Mouse (Mus musculus) stomach, postnatal 0 days (tissue): ENCODE measurements at regions not wholly inside any gene's neighbourhood (a gene's known extent, or its start where the extent isn't known, plus 50 kb on each side); places are given as distances from the start of the nearest gene placed in this dataset.

Source experiments
- ATAC-seq: fragments of 200-750 bp; cut with Nextera tagmentation; 2 replicates; pipeline ENCODE4 v1.8.0; 2017; ENCODE audit not compliant: low FRiP score, low TSS enrichment
- DNase-seq: peaks from one replicate; pipeline ENCODE4 v3.0.0-alpha.2; 2016; ENCODE audit warnings: low spot score
- H3K27ac ChIP-seq: fragments of 300-500 bp; sonication (generic); replicated peaks from 2 replicates; pipeline ENCODE4 v1.5.1; 2014; ENCODE audit warnings: mild to moderate bottlenecking, control low read depth
- H3K27me3 ChIP-seq: fragments of 300-500 bp; sonication (generic); 2 replicates; pipeline ENCODE4 v1.6.1; 2014; ENCODE audit warnings: low read length; ENCODE audit not compliant: control insufficient read depth, insufficient read depth
- H3K36me3 ChIP-seq: fragments of 300-500 bp; sonication (generic); 2 replicates; pipeline ENCODE4 v1.6.1; 2014; ENCODE audit warnings: low read length, mixed read lengths; ENCODE audit not compliant: control insufficient read depth, insufficient read depth
- H3K4me1 ChIP-seq: fragments of 300-500 bp; sonication (generic); replicated peaks from 2 replicates; pipeline ENCODE4 v1.6.1; 2014; ENCODE audit warnings: antibody characterized with exemption; ENCODE audit not compliant: control insufficient read depth, insufficient read depth
- H3K4me2 ChIP-seq: fragments of 300-500 bp; sonication (generic); replicated peaks from 2 replicates; pipeline ENCODE4 v1.6.1; 2014; ENCODE audit warnings: low read depth, mild to moderate bottlenecking, control low read depth, moderate library complexity
- H3K4me3 ChIP-seq: fragments of 300-500 bp; sonication (generic); 2 replicates; pipeline ENCODE4 v1.5.1; 2014; ENCODE audit warnings: low read depth, low read length, control low read depth
- H3K9ac ChIP-seq: fragments of 300-500 bp; sonication (generic); 2 replicates; pipeline ENCODE4 v1.6.1; 2014; ENCODE audit warnings: mild to moderate bottlenecking, low read length, control low read depth, mixed read lengths
- H3K9me3 ChIP-seq: fragments of 300-500 bp; sonication (generic); 2 replicates; pipeline ENCODE4 v1.6.1; 2016; ENCODE audit warnings: low read length; ENCODE audit not compliant: control insufficient read depth
- CTCF ChIP-seq: IDR thresholded peaks from 2 replicates; pipeline ENCODE4 v1.5.1; 2016; ENCODE audit warnings: antibody characterized with exemption, low read depth, mild to moderate bottlenecking, moderate library complexity
- EP300 ChIP-seq: optimal IDR thresholded peaks from 2 replicates; pipeline ENCODE3; 2016; ENCODE audit warnings: antibody characterized with exemption
- WGBS: fragments of 180-500 bp; shearing (Covaris S2); extraction: QIAGEN DNeasy Blood & Tissue Kit; methylation state at CpG from one replicate; pipeline ENCODE4 v1.1.7; 2014; 5-methylcytosine and 5-hydroxymethylcytosine counted together

- H3K4me1 ChIP-seq = no peaks in the 10 kb centered on the region
- WGBS = 57% methylated on average over 3 of the region's 3 CpGs
Measured at GRCm38 (mm10) chrX:57951301-57951700, 71.2 kb upstream of the Zic3 start.

GRCm38 (mm10) chrX:57954594-57955185, 67.8 kb upstream of the Zic3 start:
- no peak for DNase-seq
- Histone ChIP-seq H3K9ac (no peak overlapping the region), H3K27me3 (no peaks in the 10 kb centered on the region), H3K27ac (no peak overlapping the region), H3K4me1 (no peaks in the 10 kb centered on the region), H3K4me3 (no peak overlapping the region), H3K9me3 (no peaks in the 10 kb centered on the region), H3K36me3 (no peaks in the 10 kb centered on the region), H3K4me2 (no peak overlapping the region)
- no peak for TF ChIP-seq EP300
- no peak for TF ChIP-seq CTCF
- WGBS = 26% methylated on average over 3 of the region's 3 CpGs
- no peak for ATAC-seq

More at GRCm38 (mm10) chrX:57951301-57951700, 71.2 kb upstream of the Zic3 start:
- ATAC-seq (no peak), DNase-seq (no peak)
- Histone ChIP-seq H3K4me3 (no peak overlapping the region), H3K27ac (no peak overlapping the region), H3K36me3 (no peaks in the 10 kb centered on the region), H3K4me2 (no peak overlapping the region), H3K9ac (no peak overlapping the region), H3K9me3 (no peaks in the 10 kb centered on the region), H3K27me3 (no peaks in the 10 kb centered on the region)
- TF ChIP-seq CTCF = no peak
- no peak for TF ChIP-seq EP300
